ENCODE assay signal across 9 mouse cellular contexts in the genomic region with DNA sequence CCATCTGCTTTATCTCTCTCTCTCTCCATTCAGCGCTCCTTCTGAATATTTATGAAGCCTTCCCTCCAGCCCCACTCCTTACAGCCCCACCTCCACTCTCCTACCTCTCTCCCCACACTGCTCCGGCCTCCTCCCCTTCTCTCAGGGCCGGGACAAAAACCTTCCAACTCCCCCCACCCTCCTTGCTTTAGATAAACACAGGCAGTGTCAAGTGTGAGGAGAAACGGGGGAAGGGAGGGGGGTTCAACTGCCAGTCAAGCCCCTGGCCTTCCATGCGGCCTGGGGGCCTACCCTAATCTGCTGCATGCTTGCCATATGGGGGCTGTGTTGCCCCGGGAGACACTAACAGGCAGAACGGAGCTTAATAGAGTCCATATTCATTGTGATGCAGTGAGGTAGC. TPM values are rescaled to one million over a fixed set of nuclear protein-coding genes. Genes with fewer than 3 reads are reported as not detected.
A peak's percentile ranks its signal among the peaks of the same experiment; 100 is the strongest.
DNase-seq lines count a peak whose midpoint lies in the region; ATAC-seq lines count a peak whose summit lies in the region.
"Had no signal": no experiment of that assay in that cellular context is flagged by ENCODE, and none has a peak within 500 bp of the region (broad histone marks: within the 10 kb centered on the region; RNA-seq: fewer than 3 reads in every experiment).

No protein-coding gene starts in this region.

- intact Hi-C loops in heart, postnatal 36 days (cut with DNase I): no loop called here

- peak overlapping the region; percentile 37 for H3K4me3 ChIP-seq in heart, embryonic 13.5 days
- peak overlapping the region; percentile 26 for H3K4me3 ChIP-seq in forebrain, embryonic 12.5 days (replicated peaks)
- H3K4me3 ChIP-seq in midbrain, embryonic 12.5 days: peak overlapping the region; percentile 30; the same call in 1 of the 2 replicates

- H3K27me3 ChIP-seq in heart, embryonic 13.5 days (replicated peaks): no peaks in the 10 kb centered on the region
- H3K27me3 ChIP-seq in forebrain, embryonic 12.5 days: no peaks in the 10 kb centered on the region
- H3K27me3 ChIP-seq in midbrain, embryonic 12.5 days: no peaks in the 10 kb centered on the region

- peak overlapping the region; percentile 67 for H3K4me2 ChIP-seq in heart, embryonic 13.5 days
- peak overlapping the region; percentile 51 for H3K4me2 ChIP-seq in forebrain, embryonic 12.5 days
- H3K4me2 ChIP-seq in midbrain, embryonic 12.5 days (replicated peaks): peak overlapping the region; percentile 52

- H3K36me3 ChIP-seq in heart, embryonic 13.5 days: peaks cover 7% of the 10 kb centered on the region
- H3K36me3 ChIP-seq in forebrain, embryonic 12.5 days (replicated peaks): peaks cover 5% of the 10 kb centered on the region
- H3K36me3 ChIP-seq in midbrain, embryonic 12.5 days: peaks cover 13% of the 10 kb centered on the region

- WGBS in heart, embryonic 13.5 days: 5% methylated on average over 7 of the region's 7 CpGs
- WGBS in forebrain, embryonic 12.5 days: 0% methylated on average over 7 of the region's 7 CpGs
- 0% methylated on average over 7 of the region's 7 CpGs for WGBS in midbrain, embryonic 12.5 days

- peak overlapping the region; percentile 73 for H3K9ac ChIP-seq in heart, embryonic 13.5 days
- peak overlapping the region; percentile 33; the same call in 1 of the 2 replicates for H3K9ac ChIP-seq in forebrain, embryonic 12.5 days
- 0 out of 2 replicates have a peak overlapping the region, but pooled peaks have one; percentile 20 for H3K9ac ChIP-seq in midbrain, embryonic 12.5 days (replicated peaks)

- H3K27ac ChIP-seq in heart, embryonic 13.5 days (replicated peaks): peak overlapping the region; percentile 17; the same call in 1 of the 2 replicates
- H3K27ac ChIP-seq in forebrain, embryonic 12.5 days: peak overlapping the region; percentile 97
- peak overlapping the region; percentile 96 for H3K27ac ChIP-seq in midbrain, embryonic 12.5 days (replicated peaks)

- no peak for ATAC-seq in heart, embryonic 13.5 days (ENCODE audit: extremely low read depth, insufficient number of reproducible peaks, low FRiP score, low TSS enrichment)
- ATAC-seq in forebrain, embryonic 12.5 days (ENCODE audit: low FRiP score): peak; percentile 93
- peak; percentile 92 for ATAC-seq in midbrain, embryonic 12.5 days (ENCODE audit: low FRiP score, low read depth)

- no peak for DNase-seq in heart, postnatal 36 days
- peak; percentile 82 for DNase-seq in R1 (ENCODE audit: low read depth, low spot score)
- no peak for DNase-seq in spleen, postnatal 36 days (ENCODE audit: low spot score in 2 of 2)
- no peak for DNase-seq in right cerebral cortex, adult 2 months (ENCODE audit: low spot score in 2 of 2)
- DNase-seq in right cerebral cortex, postnatal 36 days (ENCODE audit: low spot score in 2 of 2): no peak

- no peaks in the 10 kb centered on the region for H3K9me3 ChIP-seq in heart, embryonic 13.5 days
- no peaks in the 10 kb centered on the region for H3K9me3 ChIP-seq in forebrain, embryonic 12.5 days
- no peaks in the 10 kb centered on the region for H3K9me3 ChIP-seq in midbrain, embryonic 12.5 days

- H3K4me1 ChIP-seq in heart, embryonic 13.5 days: peaks cover 63% of the 10 kb centered on the region
- H3K4me1 ChIP-seq in forebrain, embryonic 12.5 days: peaks cover 91% of the 10 kb centered on the region
- peaks cover 88% of the 10 kb centered on the region for H3K4me1 ChIP-seq in midbrain, embryonic 12.5 days

RNA-seq across cellular contexts. Expression of gene Boc, which starts 27.9 kb away (rescaled TPM):
- 7.8 and 10.0 TPM in 2 replicates for polyA plus RNA-seq in heart, embryonic 13.5 days (2015; fragmentation: Nextera tagmentation; extraction: Ambion mirVana)
- 1 to 10 TPM; 4.8 to 5.9 TPM for total RNA-seq in heart, postnatal 36 days (2021)
- polyA plus RNA-seq in forebrain, embryonic 12.5 days (2016; fragmentation: Nextera tagmentation; extraction: Ambion mirVana): 28.3 and 31.0 TPM in 2 replicates
- polyA plus RNA-seq in midbrain, embryonic 12.5 days (2016; fragmentation: Nextera tagmentation; extraction: Ambion mirVana): 52.4 and 67.7 TPM in 2 replicates
- total RNA-seq: MEL had no signal

Comparison
In these comparisons a context has a peak if more than half of its experiments do, and no peak if none do; other contexts are left out.
1. H3K27ac ChIP-seq: peak in every context shown above with its lines; median percentile 97 in forebrain, embryonic 12.5 days; 96 in midbrain, embryonic 12.5 days; 17 in heart, embryonic 13.5 days.
2. H3K9ac ChIP-seq: peak in every context shown above with its lines; median percentile 73 in heart, embryonic 13.5 days; 33 in forebrain, embryonic 12.5 days; 20 in midbrain, embryonic 12.5 days.